Mouse (Mus musculus) G1E (cell line): ENCODE measurements around the gene Gm3636. TPM values are rescaled to one million over a fixed set of nuclear protein-coding genes. Genes with fewer than 3 reads are reported as not detected.
"Not testable (repeated sequence)": the region's sequence is repeated elsewhere in the genome, so short reads cannot be mapped to it uniquely, and the experiment has no call there.

Experiments
- ATAC-seq: 2 replicates; pipeline ENCODE4 v1.8.0; 2016; ENCODE audit warnings: mild to moderate bottlenecking; ENCODE audit not compliant: insufficient number of reproducible peaks, poor library complexity, low FRiP score, severe bottlenecking; ENCODE audit errors: extremely low read depth
- DNase-seq: peaks from one replicate; pipeline ENCODE4 v3.0.0; 2012; ENCODE audit warnings: low spot score
- H3K27me3 ChIP-seq: 2 replicates; pipeline ENCODE4 v1.6.1; 2012; ENCODE audit warnings: mild to moderate bottlenecking, low read length, inconsistent platforms; ENCODE audit not compliant: insufficient read depth
- H3K36me3 ChIP-seq: replicated peaks from 2 replicates; pipeline ENCODE3; 2012; ENCODE audit warnings: mild to moderate bottlenecking, inconsistent platforms
- H3K4me1 ChIP-seq: 2 replicates; pipeline ENCODE4 v1.6.1; 2012; ENCODE audit warnings: low read depth, low read length, inconsistent platforms, mixed read lengths; ENCODE audit not compliant: insufficient read depth
- H3K4me3 ChIP-seq: 2 replicates; pipeline ENCODE4 v1.5.1; 2012; ENCODE audit warnings: low read depth, mild to moderate bottlenecking, inconsistent platforms, low read length, moderate library complexity, mixed read lengths
- H3K9me3 ChIP-seq: replicated peaks from 2 replicates; pipeline ENCODE4 v1.6.1; 2012; ENCODE audit warnings: inconsistent platforms
- polyA plus RNA-seq: library from polyadenylated mRNA; stranded (reverse); fragments of >175 nt; gene quantifications from 2 replicates; pipeline ENCODE4 v1.2.3, GENCODE M21; 2012
- total RNA-seq, 2 experiments: library from RNA; stranded (forward) in 1 of 2; stranded (reverse) in 1 of 2; fragments of 200-1000 nt in 1 of 2; fragments of >200 nt in 1 of 2; fragmentation: Nextera tagmentation in 1 of 2; gene quantifications; 2 replicates each; pipeline ENCODE4 v1.2.3; 2014 to 2017

Gene Gm3636
- total RNA-seq (2014; fragmentation: Nextera tagmentation), result not detected in 2 replicates
- total RNA-seq (2017), result not detected in 2 replicates
- polyA plus RNA-seq, result not detected in 2 replicates

DNA sequence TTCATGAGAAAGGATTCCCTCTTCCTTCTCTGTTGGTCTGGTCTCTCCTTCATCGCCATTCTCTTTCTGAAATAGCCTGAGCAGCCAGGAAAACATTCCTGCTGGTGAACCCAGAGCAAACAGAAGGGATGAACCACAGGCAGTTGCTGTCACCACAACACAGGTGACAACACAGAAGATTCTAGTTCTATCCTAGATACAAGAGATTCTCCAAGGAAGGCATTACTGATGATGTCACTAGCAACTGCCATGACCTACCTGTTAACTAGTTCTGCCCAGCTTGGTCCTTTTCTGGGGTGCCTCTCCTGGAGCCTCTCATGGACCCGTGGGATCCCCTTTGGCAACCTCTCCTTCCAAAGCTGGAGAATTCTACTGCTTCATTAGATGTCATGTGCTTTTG is at the start of gene Gm3636:
Gene Gm3636, minus strand, starts transcription at position 101 of the 400 bp plus-strand sequence.
- not testable (repeated sequence) for ATAC-seq, H3K27me3 ChIP-seq, H3K4me1 ChIP-seq, H3K9me3 ChIP-seq, DNase-seq, H3K36me3 ChIP-seq, H3K4me3 ChIP-seq

DNA sequence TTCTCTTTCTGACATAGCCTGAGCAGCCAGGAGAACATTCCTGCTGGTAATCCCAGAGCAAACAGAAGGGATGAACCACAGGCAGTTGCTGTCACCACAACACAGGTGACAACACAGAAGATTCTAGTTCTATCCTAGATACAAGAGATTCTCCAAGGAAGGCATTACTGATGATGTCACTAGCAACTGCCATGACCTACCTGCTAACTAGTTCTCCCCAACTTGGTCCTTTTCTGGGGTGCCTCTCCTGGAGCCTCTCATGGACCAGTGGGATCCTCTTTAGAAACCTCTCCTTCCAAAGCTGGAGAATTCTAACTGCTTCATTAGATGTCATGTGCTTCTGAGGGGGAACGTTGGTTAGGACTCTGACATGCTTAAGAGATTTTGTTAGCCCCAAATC is 32.2 kb upstream of the Gm3636 start, which contains the start of gene Gm8362:
Gene Gm8362, minus strand, starts transcription at position 101 of the 400 bp plus-strand sequence.
- not testable (repeated sequence) for H3K4me3 ChIP-seq, ATAC-seq, DNase-seq, H3K4me1 ChIP-seq, H3K36me3 ChIP-seq, H3K27me3 ChIP-seq, H3K9me3 ChIP-seq

DNA sequence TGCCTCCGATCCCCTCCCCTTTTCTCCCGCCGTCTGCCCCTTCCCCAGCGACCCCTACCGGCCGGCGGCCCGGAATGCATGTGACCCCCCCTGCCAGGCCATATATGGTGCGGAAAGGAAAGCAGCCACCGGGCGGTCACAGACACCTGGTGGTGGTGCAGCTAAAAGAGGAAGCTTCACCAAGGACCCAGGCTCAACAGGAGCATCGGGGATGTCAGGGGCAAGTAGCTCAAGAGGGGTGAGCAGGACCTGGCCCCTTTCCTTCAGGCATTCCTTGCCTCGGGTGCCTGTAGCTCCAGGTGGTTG is 15.1 kb upstream of the Gm3636 start:
- DNase-seq, H3K9me3 ChIP-seq, H3K27me3 ChIP-seq, H3K36me3 ChIP-seq, H3K4me1 ChIP-seq, H3K4me3 ChIP-seq, ATAC-seq: not testable (repeated sequence)

DNA sequence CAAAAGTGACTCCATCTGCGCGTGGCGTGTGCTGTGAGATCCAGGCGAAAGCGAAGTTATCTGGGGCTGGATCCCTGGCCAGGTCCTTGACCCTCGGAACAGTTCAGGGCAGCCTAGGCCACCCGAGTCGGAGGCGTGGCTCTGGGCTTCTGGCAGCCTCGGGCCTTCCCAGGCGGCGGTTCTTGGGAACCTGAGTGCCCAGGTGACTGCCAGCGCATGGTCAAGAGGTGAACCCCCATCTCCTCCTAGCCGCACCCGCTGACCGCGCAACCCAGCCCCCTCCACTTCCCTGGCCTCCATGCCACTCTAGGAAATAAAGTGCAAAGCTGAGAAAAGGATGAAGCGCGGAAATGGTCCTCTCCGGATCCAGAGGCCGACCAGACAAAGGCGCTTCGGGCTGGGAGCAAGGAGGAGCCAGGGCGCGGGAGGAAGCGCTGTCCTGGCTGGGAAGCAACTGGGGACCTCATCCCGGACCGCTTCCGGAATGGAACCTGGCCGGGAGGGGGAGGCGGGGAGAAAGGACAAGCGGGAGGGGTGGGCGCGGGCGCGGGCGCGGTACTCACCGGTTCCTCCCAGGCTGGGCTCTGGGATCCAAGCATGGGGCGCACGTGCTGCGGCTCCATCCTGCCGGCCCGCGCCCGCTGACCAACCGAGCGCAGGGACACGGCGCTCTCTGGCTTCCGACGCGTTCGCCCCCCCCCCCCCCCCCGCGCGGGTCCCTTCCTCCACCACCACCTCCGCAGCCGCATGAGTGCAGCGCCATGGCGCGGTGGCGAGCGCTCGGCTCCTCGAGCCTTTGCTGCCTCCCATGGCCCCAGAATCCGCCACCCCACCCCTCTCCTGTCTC is 14.5 kb upstream of the Gm3636 start:
- not testable (repeated sequence) for DNase-seq, H3K4me3 ChIP-seq, H3K9me3 ChIP-seq, ATAC-seq, H3K4me1 ChIP-seq, H3K27me3 ChIP-seq, H3K36me3 ChIP-seq

DNA sequence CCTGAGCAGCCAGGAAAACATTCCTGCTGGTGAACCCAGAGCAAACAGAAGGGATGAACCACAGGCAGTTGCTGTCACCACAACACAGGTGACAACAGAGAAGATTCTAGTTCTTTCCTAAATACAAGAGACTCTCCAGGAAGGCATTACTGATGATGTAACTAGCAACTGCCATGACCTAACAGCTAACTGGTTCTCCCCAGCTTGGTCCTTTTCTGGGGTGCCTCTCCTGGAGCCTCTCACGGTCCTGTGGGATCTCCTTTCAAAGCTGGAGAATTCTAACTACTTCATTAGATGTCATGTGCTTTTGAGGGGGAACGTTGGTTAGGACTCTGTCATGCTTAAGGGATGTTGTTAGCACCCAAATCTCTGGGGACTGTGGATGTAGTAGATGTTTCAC is 22.0 kb downstream of the Gm3636 start, which contains the start of gene Gm8050:
Gene Gm8050, minus strand, starts transcription at position 101 of the 400 bp plus-strand sequence.
- not testable (repeated sequence) for H3K9me3 ChIP-seq

More for the DNA sequence above, 22.0 kb downstream of the Gm3636 start, which contains the start of gene Gm8050:
- not testable (repeated sequence) for DNase-seq, ATAC-seq, H3K36me3 ChIP-seq, H3K27me3 ChIP-seq, H3K4me3 ChIP-seq, H3K4me1 ChIP-seq

Other genes starting within 250 kb of the Gm3636 start
- not detected in 2 replicates for gene Gm8356, start 205.0 kb downstream of the Gm3636 start, total RNA-seq (2014; fragmentation: Nextera tagmentation)
- not detected in 2 replicates for gene Gm8356, start 205.0 kb downstream of the Gm3636 start, total RNA-seq (2017)
- not detected in 2 replicates for gene Gm8356, start 205.0 kb downstream of the Gm3636 start, polyA plus RNA-seq
- gene Gm3629, start 151.7 kb downstream of the Gm3636 start, total RNA-seq (2014; fragmentation: Nextera tagmentation), result not detected in 2 replicates
- 0.33 TPM in 1 of 2 replicates, not detected in the other for gene Gm3629, start 151.7 kb downstream of the Gm3636 start, total RNA-seq (2017)
- gene Gm3629, start 151.7 kb downstream of the Gm3636 start, polyA plus RNA-seq, result not detected in 2 replicates
- gene Gm3460, start 119.9 kb downstream of the Gm3636 start, total RNA-seq (2014; fragmentation: Nextera tagmentation), result not detected in 2 replicates
- gene Gm3460, start 119.9 kb downstream of the Gm3636 start, total RNA-seq (2017), result not detected in 2 replicates
- not detected in 2 replicates for gene Gm3460, start 119.9 kb downstream of the Gm3636 start, polyA plus RNA-seq
- gene Gm10251, start 58.2 kb downstream of the Gm3636 start, total RNA-seq (2014; fragmentation: Nextera tagmentation), result not detected in 2 replicates
- 0.16 TPM in 1 of 2 replicates, not detected in the other for gene Gm10251, start 58.2 kb downstream of the Gm3636 start, total RNA-seq (2017)
- gene Gm10251, start 58.2 kb downstream of the Gm3636 start, polyA plus RNA-seq, result not detected in 2 replicates
- not detected in 2 replicates for gene Gm8050, start 22.1 kb downstream of the Gm3636 start, total RNA-seq (2014; fragmentation: Nextera tagmentation)
- gene Gm8050, start 22.1 kb downstream of the Gm3636 start, total RNA-seq (2017), result 0.12 and 0.16 TPM in 2 replicates
- gene Gm8050, start 22.1 kb downstream of the Gm3636 start, polyA plus RNA-seq, result not detected in 2 replicates
- not detected in 2 replicates for gene Gm8362, start 32.1 kb upstream of the Gm3636 start, total RNA-seq (2014; fragmentation: Nextera tagmentation)
- gene Gm8362, start 32.1 kb upstream of the Gm3636 start, total RNA-seq (2017), result not detected in 2 replicates
- not detected in 2 replicates for gene Gm8362, start 32.1 kb upstream of the Gm3636 start, polyA plus RNA-seq
- not detected in 2 replicates for gene Gm3642, start 98.0 kb upstream of the Gm3636 start, total RNA-seq (2014; fragmentation: Nextera tagmentation)
- gene Gm3642, start 98.0 kb upstream of the Gm3636 start, total RNA-seq (2017), result 0.22 TPM in 1 of 2 replicates, not detected in the other
- not detected in 2 replicates for gene Gm3642, start 98.0 kb upstream of the Gm3636 start, polyA plus RNA-seq
- gene Gm3667, start 147.6 kb upstream of the Gm3636 start, total RNA-seq (2014; fragmentation: Nextera tagmentation), result not detected in 2 replicates
- not detected in 2 replicates for gene Gm3667, start 147.6 kb upstream of the Gm3636 start, total RNA-seq (2017)
- gene Gm3667, start 147.6 kb upstream of the Gm3636 start, polyA plus RNA-seq, result not detected in 2 replicates
- gene Gm6356, start 231.5 kb upstream of the Gm3636 start, total RNA-seq (2014; fragmentation: Nextera tagmentation), result not detected in 2 replicates
- gene Gm6356, start 231.5 kb upstream of the Gm3636 start, total RNA-seq (2017), result 0.11 TPM in 1 of 2 replicates, not detected in the other
- gene Gm6356, start 231.5 kb upstream of the Gm3636 start, polyA plus RNA-seq, result not detected in 2 replicates